Mouse (Mus musculus) small intestine, adult 2 months (tissue): ENCODE data around the gene Fcgr1. TPM values are rescaled to one million over a fixed set of nuclear protein-coding genes. Genes with fewer than 3 reads are reported as not detected.
"Not testable (repeated sequence)": the region's sequence is repeated elsewhere in the genome, so short reads cannot be mapped to it uniquely, and the experiment has no call there.

Source experiments
- H3K27ac ChIP-seq: fragments of 200-500 bp; 2 replicates; pipeline ENCODE4 v1.5.1; 2012; ENCODE audit warnings: low read depth, low read length, control low read depth, inconsistent platforms; ENCODE audit not compliant: insufficient read depth
- H3K27me3 ChIP-seq: fragments of 200-500 bp; 2 replicates; pipeline ENCODE4 v1.6.1; 2012; ENCODE audit warnings: mild to moderate bottlenecking, moderate library complexity, low read length, inconsistent platforms; ENCODE audit not compliant: control insufficient read depth, insufficient read depth
- H3K36me3 ChIP-seq: fragments of 200-500 bp; 2 replicates; pipeline ENCODE4 v1.6.1; 2012; ENCODE audit warnings: mild to moderate bottlenecking, low read length, control low read depth, inconsistent platforms; ENCODE audit not compliant: control insufficient read depth, insufficient read depth
- H3K4me1 ChIP-seq: fragments of 200-500 bp; 2 replicates; pipeline ENCODE4 v1.6.1; 2012; ENCODE audit warnings: low read length, inconsistent platforms, mixed read lengths; ENCODE audit not compliant: control insufficient read depth, insufficient read depth, insufficient read length
- H3K4me3 ChIP-seq: fragments of 200-500 bp; 2 replicates; pipeline ENCODE4 v1.5.1; 2012; ENCODE audit warnings: low read depth, mild to moderate bottlenecking, control low read depth, inconsistent platforms, low read length, moderate library complexity
- CTCF ChIP-seq: fragments of 200-500 bp; IDR thresholded peaks from 2 replicates; pipeline ENCODE4 v1.5.1; 2012; ENCODE audit warnings: low read depth, mild to moderate bottlenecking, control low read depth, inconsistent platforms, low read length, moderate library complexity, mixed read lengths; ENCODE audit not compliant: insufficient replicate concordance, insufficient read length; ENCODE audit errors: extremely low read depth
- POLR2A ChIP-seq: fragments of 200-500 bp; IDR thresholded peaks from 2 replicates; pipeline ENCODE4 v1.6.1; 2012; ENCODE audit warnings: low read depth, mild to moderate bottlenecking, control low read depth, inconsistent platforms, low read length, moderate library complexity
- WGBS: fragments of 180-500 bp; shearing (Covaris S2); methylation state at CpG from one replicate; pipeline ENCODE4 v1.1.7; 2018; 5-methylcytosine and 5-hydroxymethylcytosine counted together
- polyA plus RNA-seq: library from polyadenylated mRNA; depleted of rRNA; stranded (reverse); fragments of >200 nt; gene quantifications from 2 replicates; pipeline ENCODE4 v1.2.3, GENCODE M21; 2012

The Fcgr1 gene
- polyA plus RNA-seq, 1 experiment: 1.8 TPM

DNA sequence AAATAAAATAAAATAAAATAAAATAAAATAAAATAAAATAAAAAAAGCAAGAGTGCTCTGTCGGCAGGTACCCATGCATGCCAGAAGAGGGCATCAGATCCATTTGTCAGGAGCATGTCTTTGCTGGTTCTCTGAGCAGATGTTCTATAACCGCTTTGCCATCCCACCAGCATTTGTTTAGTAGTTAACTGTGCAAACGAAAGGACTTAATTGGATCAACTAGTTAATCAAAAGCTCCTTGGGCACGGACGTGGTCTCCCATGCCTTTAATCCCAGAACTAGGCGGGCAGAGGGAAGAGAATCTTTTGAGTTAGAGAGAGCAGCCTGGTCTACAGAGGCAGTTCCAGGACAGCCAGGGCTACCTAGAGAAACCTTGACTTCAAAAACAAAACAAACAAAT lies 33.4 kb upstream of the Fcgr1 start:
- H3K4me3 ChIP-seq: no peak overlapping the region

DNA sequence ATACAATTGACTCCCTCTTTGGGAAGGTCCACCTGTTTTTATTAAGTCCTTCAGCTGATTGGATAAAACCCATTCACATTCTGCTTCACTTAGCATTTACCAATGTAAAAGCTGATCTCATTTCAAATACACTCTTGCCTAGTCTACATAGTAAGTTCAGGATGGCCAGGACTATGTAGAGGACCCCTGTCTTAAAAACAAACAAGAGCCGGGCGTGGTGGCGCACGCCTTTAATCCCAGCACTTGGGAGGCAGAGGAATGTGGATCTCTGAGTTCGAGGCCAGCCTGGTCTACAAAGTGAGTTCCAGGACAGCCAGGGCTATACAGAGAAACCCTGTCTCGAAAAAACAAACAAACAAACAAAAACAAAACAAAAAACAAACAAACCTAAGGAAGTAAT lies 30.0 kb upstream of the Fcgr1 start:
- H3K27ac ChIP-seq, H3K36me3 ChIP-seq, H3K4me1 ChIP-seq, H3K4me3 ChIP-seq: not testable (repeated sequence)
- 41% methylated on average over 6 of the region's 6 CpGs for WGBS
- H3K27me3 ChIP-seq: peaks cover 48% of the 10 kb centered on the region

More for the DNA sequence above, 33.4 kb upstream of the Fcgr1 start:
- Histone ChIP-seq H3K36me3 (no peaks in the 10 kb centered on the region), H3K27me3 (peaks cover 62% of the 10 kb centered on the region), H3K4me1 (peaks cover 2% of the 10 kb centered on the region; the same call in 1 of the 2 replicates), H3K27ac (no peak overlapping the region)
- TF ChIP-seq POLR2A: no peak
- TF ChIP-seq CTCF: peak; percentile 16; the same call in 1 of the 2 replicates
- 5% methylated on average over 6 of the region's 6 CpGs for WGBS

DNA sequence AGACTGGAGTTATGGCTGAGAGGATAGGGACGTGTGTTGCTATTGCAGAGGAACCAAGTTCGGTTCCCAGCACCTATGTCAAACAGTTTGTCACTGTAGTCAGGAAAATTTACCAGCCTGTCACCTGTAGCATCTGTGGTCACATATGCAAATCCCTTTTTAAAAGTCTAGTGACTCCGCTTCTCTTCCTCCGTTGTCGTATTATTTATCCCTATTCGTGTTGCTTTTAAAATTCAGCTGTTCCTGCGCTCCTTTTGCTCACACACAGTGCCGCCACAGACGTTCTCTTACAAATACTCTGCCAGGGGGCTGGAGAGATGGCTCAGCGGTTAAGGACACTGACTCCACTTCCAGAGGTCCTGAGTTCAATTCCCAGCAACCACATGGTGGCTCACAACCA lies 28.8 kb upstream of the Fcgr1 start:
- Histone ChIP-seq H3K27ac (no peak overlapping the region), H3K4me3 (no peak overlapping the region), H3K4me1 (no peaks in the 10 kb centered on the region), H3K27me3 (peaks cover 39% of the 10 kb centered on the region), H3K36me3 (no peaks in the 10 kb centered on the region)
- no peak for TF ChIP-seq CTCF
- TF ChIP-seq POLR2A: no peak
- 29% methylated on average over 10 of the region's 10 CpGs for WGBS

DNA sequence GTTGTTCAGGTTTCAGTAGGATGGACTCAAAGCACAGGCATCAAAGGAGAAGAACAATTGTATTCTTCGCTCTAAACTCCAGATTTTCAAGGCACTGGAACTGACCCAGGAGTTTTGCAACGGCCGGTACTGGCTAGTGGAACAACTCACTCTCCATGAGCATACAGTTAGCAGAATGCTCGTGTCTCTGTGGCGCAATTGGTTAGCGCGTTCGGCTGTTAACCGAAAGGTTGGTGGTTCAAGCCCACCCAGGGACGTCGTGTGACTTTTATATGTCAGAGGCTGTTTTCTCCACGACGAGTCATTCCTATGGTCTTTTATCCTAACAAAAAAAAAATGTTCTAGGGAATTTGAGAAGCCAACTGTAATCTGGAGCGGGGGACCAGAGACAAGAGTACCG lies 28.1 kb upstream of the Fcgr1 start:
- 28% methylated on average over 15 of the region's 15 CpGs for WGBS

DNA sequence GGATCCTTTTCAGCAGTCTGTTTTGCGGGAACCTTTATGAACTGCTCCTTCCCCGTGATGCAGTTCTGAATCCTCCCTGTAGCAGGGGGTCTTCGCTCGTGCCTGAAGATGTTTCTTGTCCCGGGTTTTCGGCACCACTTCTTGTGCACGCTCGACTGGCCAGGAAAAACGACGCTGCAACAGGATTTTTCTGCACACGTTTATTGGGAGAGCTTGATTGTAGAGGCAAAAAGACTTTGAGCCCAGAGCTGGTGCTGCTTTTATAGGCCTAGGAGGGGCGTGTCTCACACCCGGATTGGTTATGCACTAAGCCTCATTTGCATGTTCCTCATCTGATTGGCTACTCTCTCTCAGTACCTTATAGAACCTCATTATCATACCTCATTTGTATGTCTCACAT lies 26.2 kb upstream of the Fcgr1 start:
- not testable (repeated sequence) for H3K4me3 ChIP-seq, H3K27ac ChIP-seq, H3K4me1 ChIP-seq, H3K36me3 ChIP-seq
- WGBS: 90% methylated on average over 13 of the region's 13 CpGs
- peaks cover 22% of the 10 kb centered on the region for H3K27me3 ChIP-seq

More for the DNA sequence above, 28.1 kb upstream of the Fcgr1 start:
- Histone ChIP-seq H3K4me1 (no peaks in the 10 kb centered on the region), H3K27ac (no peak overlapping the region), H3K36me3 (no peaks in the 10 kb centered on the region), H3K4me3 (no peak overlapping the region), H3K27me3 (peaks cover 32% of the 10 kb centered on the region)
- TF ChIP-seq POLR2A: no peak
- TF ChIP-seq CTCF: no peak

DNA sequence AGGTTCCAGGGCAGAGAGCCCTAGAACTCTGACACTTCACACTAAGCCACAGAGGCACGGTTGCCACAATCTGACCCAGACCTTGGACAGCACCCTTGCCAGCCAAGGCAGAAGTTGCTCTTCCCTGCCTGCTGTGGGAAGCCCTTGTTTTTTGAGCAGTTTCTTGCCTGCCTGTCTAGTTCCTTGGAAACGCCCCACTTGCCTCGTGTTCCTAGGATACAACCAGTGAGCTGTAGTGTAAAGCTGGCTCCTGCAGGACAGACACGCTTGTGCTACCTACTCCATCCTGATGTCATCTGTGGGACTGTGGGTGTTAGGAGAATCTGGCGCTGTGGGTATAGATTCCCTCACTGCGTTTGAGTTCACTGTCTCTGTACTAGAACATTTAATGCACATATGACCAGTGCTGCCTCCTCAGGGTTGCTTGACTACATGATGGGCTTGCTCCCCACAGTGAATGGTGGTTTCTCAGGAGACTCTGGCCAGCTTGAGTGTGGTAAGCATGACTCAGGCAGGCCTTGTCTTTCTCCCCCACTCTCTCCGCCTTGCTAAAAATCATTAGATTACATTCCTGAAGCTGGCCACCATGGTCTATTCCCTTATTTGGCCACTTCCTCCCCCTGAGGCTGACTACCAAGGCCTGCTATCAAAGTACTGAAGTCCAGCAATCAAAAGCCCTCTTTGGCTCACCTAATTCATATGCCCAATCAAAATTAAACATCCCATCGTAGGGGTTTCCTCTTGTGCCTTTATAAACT lies 18.8 kb upstream of the Fcgr1 start:
- H3K36me3 ChIP-seq: no peaks in the 10 kb centered on the region
- 54% methylated on average over 8 of the region's 8 CpGs for WGBS
- no peak overlapping the region for H3K27ac ChIP-seq
- H3K4me3 ChIP-seq: no peak overlapping the region
- H3K4me1 ChIP-seq: no peaks in the 10 kb centered on the region
- no peaks in the 10 kb centered on the region for H3K27me3 ChIP-seq
- TF ChIP-seq POLR2A (no peak), CTCF (no peak)

DNA sequence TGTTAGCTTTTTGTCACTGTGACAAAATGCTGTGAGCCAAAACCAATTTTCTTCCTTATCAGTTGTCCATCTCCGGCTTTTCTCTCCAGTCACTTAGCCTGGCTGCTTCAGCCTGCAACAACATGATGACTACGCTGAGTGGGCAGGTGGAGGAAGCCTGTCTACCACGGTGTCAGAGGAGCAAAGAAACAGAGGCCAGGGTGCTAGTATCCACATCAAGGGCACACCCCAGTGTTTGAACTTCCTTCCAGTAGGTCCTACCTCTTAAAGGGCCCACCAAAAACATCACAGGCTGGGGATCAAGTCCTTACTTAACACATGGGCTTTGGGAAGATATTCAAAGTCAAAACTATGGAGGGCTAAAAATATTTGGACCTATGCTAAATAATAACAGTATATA lies 15.7 kb upstream of the Fcgr1 start:
- Histone ChIP-seq H3K27me3 (no peaks in the 10 kb centered on the region), H3K27ac (no peak overlapping the region), H3K36me3 (no peaks in the 10 kb centered on the region), H3K4me3 (no peak overlapping the region), H3K4me1 (no peaks in the 10 kb centered on the region)
- TF ChIP-seq CTCF (no peak), POLR2A (no peak)
- 40% methylated on average over 3 of the region's 3 CpGs for WGBS
